Mouse (Mus musculus): ENCODE measurements around the gene Gnb1l. TPM values are rescaled to one million over a fixed set of nuclear protein-coding genes. Genes with fewer than 3 reads are reported as not detected.

Gene Gnb1l
- polyA plus RNA-seq, 1 experiment from 2014 or later, result 12.6 TPM

- WGBS, result 2% methylated on average over 50 of the region's 57 CpGs
- no peaks in the 10 kb centered on the region for H3K36me3 ChIP-seq (ENCODE audit: control insufficient read depth, insufficient read depth)
- H3K27ac ChIP-seq (ENCODE audit: low read depth, low read length), result no peak overlapping the region
- peaks cover 90% of the 10 kb centered on the region for H3K27me3 ChIP-seq (replicated peaks; ENCODE audit: control insufficient read depth, insufficient read depth, low read length)
- H3K4me1 ChIP-seq (replicated peaks; ENCODE audit: control insufficient read depth, insufficient read depth, low read length), result peaks cover 4% of the 10 kb centered on the region
- H3K4me3 ChIP-seq (ENCODE audit: low read depth, low read length), result peak overlapping the region; percentile 46
- H3K9me3 ChIP-seq (ENCODE audit: control insufficient read depth), result no peaks in the 10 kb centered on the region
- TF ChIP-seq CTCF (IDR thresholded peaks at IDR 0.05; ENCODE audit: low read depth), result no peak
- peak overlapping the region; percentile 44 for H3K4me2 ChIP-seq (replicated peaks; ENCODE audit: low read depth)
- no peak overlapping the region for H3K9ac ChIP-seq (ENCODE audit: low read depth, low read length)
- no peak for ATAC-seq
These were observed 89.6 kb downstream of the Gnb1l start for GRCm38 (mm10) chr16:18587847-18588737.

- ATAC-seq, result no peak
- no peaks in the 10 kb centered on the region for H3K36me3 ChIP-seq (ENCODE audit: control insufficient read depth, insufficient read depth)
- no peak overlapping the region for H3K9ac ChIP-seq (ENCODE audit: low read depth, low read length)
- peaks cover 84% of the 10 kb centered on the region for H3K27me3 ChIP-seq (replicated peaks; ENCODE audit: control insufficient read depth, insufficient read depth, low read length)
- no peak overlapping the region for H3K27ac ChIP-seq (ENCODE audit: low read depth, low read length)
- no peak for TF ChIP-seq CTCF (IDR thresholded peaks at IDR 0.05; ENCODE audit: low read depth)
- H3K4me3 ChIP-seq (ENCODE audit: low read depth, low read length), result peak overlapping the region; percentile 46
- peak overlapping the region; percentile 44; the same call in 1 of the 2 replicates for H3K4me2 ChIP-seq (replicated peaks; ENCODE audit: low read depth)
- 11% methylated on average over 31 of the region's 31 CpGs for WGBS
- H3K9me3 ChIP-seq (ENCODE audit: control insufficient read depth), result no peaks in the 10 kb centered on the region
- peaks cover 4% of the 10 kb centered on the region for H3K4me1 ChIP-seq (replicated peaks; ENCODE audit: control insufficient read depth, insufficient read depth, low read length)
These were observed 90.2 kb downstream of the Gnb1l start for GRCm38 (mm10) chr16:18588738-18589055.

- no peak overlapping the region for H3K9ac ChIP-seq (ENCODE audit: low read depth, low read length)
- no peak overlapping the region; the same call in 1 of the 2 replicates for H3K4me3 ChIP-seq (ENCODE audit: low read depth, low read length)
- TF ChIP-seq CTCF (IDR thresholded peaks at IDR 0.05; ENCODE audit: low read depth), result no peak
- H3K27ac ChIP-seq (ENCODE audit: low read depth, low read length), result no peak overlapping the region
- WGBS, result 46% methylated on average over 9 of the region's 9 CpGs
- no peaks in the 10 kb centered on the region for H3K9me3 ChIP-seq (ENCODE audit: control insufficient read depth)
- peaks cover 79% of the 10 kb centered on the region for H3K27me3 ChIP-seq (replicated peaks; ENCODE audit: control insufficient read depth, insufficient read depth, low read length)
- no peaks in the 10 kb centered on the region for H3K36me3 ChIP-seq (ENCODE audit: control insufficient read depth, insufficient read depth)
- no peak for ATAC-seq
- no peak overlapping the region for H3K4me2 ChIP-seq (replicated peaks; ENCODE audit: low read depth)
- H3K4me1 ChIP-seq (replicated peaks; ENCODE audit: control insufficient read depth, insufficient read depth, low read length), result peaks cover 4% of the 10 kb centered on the region
These were observed 90.6 kb downstream of the Gnb1l start for GRCm38 (mm10) chr16:18589080-18589621.

- Histone ChIP-seq H3K27ac (ENCODE audit: low read depth, low read length) (no peak within 1 kb of the TSS), H3K4me2 (replicated peaks; ENCODE audit: low read depth) (peak within 1 kb of the TSS; percentile 74), H3K4me1 (replicated peaks; ENCODE audit: control insufficient read depth, insufficient read depth, low read length) (peaks cover 4% of the 10 kb centered on the region), H3K36me3 (ENCODE audit: control insufficient read depth, insufficient read depth) (no peaks in the 10 kb centered on the region), H3K27me3 (replicated peaks; ENCODE audit: control insufficient read depth, insufficient read depth, low read length) (peaks cover 70% of the 10 kb centered on the region), H3K9ac (ENCODE audit: low read depth, low read length) (no peak within 1 kb of the TSS), H3K9me3 (ENCODE audit: control insufficient read depth) (no peaks in the 10 kb centered on the region), H3K4me3 (ENCODE audit: low read depth, low read length) (peak within 1 kb of the TSS; percentile 46)
- peak; percentile 75 for TF ChIP-seq CTCF (IDR thresholded peaks at IDR 0.05; ENCODE audit: low read depth)
- 5% methylated on average over 48 of the region's 48 CpGs for WGBS
- ATAC-seq, result no peak; the same call in 1 of the 2 replicates
These were observed 91.6 kb downstream of the Gnb1l start, which contains the start of gene Tbx1 for GRCm38 (mm10) chr16:18589804-18590790. Gene Tbx1, minus strand, starts transcription at chr16:18590671.

- H3K4me2 ChIP-seq (replicated peaks; ENCODE audit: low read depth), result peak overlapping the region; percentile 74
- peak; percentile 61 for TF ChIP-seq CTCF (IDR thresholded peaks at IDR 0.05; ENCODE audit: low read depth)
- H3K9ac ChIP-seq (ENCODE audit: low read depth, low read length), result no peak overlapping the region
- H3K27ac ChIP-seq (ENCODE audit: low read depth, low read length), result no peak overlapping the region
- peaks cover 57% of the 10 kb centered on the region for H3K27me3 ChIP-seq (replicated peaks; ENCODE audit: control insufficient read depth, insufficient read depth, low read length)
- no peaks in the 10 kb centered on the region for H3K9me3 ChIP-seq (ENCODE audit: control insufficient read depth)
- H3K36me3 ChIP-seq (ENCODE audit: control insufficient read depth, insufficient read depth), result no peaks in the 10 kb centered on the region
- peaks cover 4% of the 10 kb centered on the region for H3K4me1 ChIP-seq (replicated peaks; ENCODE audit: control insufficient read depth, insufficient read depth, low read length)
- 0 out of 2 replicates have a peak, but pooled peaks have one; percentile 12 for ATAC-seq
- peak overlapping the region; percentile 46 for H3K4me3 ChIP-seq (ENCODE audit: low read depth, low read length)
- WGBS, result 5% methylated on average over 59 of the region's 59 CpGs
These were observed 92.8 kb downstream of the Gnb1l start for GRCm38 (mm10) chr16:18591047-18592018.

Measured in intestine, postnatal 0 days (tissue).